Mouse (Mus musculus): ENCODE results near the gene Olfr1493-ps1. TPM values are rescaled to one million over a fixed set of nuclear protein-coding genes. Genes with fewer than 3 reads are reported as not detected.

Olfr1493-ps1 gene
- not detected in 2 replicates for polyA plus RNA-seq (2012)

DNA sequence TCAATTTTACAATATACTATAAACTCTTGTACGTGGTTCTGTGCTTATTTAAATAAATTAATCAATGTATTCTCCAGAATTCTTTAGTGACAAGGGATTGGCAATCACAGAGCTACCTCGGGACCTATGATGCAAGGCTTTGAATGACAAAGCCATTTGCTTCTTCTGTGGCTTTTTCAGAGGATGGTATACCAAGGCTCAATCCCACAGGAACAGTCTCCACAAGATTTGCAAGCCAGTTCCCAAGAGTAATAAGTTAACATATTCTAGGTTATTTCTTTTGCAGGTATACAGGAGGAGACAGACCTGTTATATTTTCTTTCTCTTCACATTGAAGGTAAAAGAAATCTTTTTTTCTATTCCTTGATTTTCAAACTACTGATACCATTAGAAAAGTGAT, at the start of gene Olfr1493-ps1:
Olfr1493-ps1 (plus strand) TSS at position 301 of the 400 bp plus-strand sequence.
- TF ChIP-seq GATA1 (IDR thresholded peaks at IDR 0.05; ENCODE audit: low read length) = no peak

GRCm38 (mm10) chr19:13696968-13697367, 26.1 kb upstream of the Olfr1493-ps1 start, which contains the start of gene Olfr1491:
Olfr1491 (plus strand) TSS chr19:13697268.
- TF ChIP-seq GATA1 (IDR thresholded peaks at IDR 0.05; ENCODE audit: low read length) = no peak

GRCm38 (mm10) chr19:13739428-13739827, 16.4 kb downstream of the Olfr1493-ps1 start, which contains the start of gene Olfr1494:
Olfr1494 (plus strand) TSS chr19:13739728.
- no peak for TF ChIP-seq GATA1 (IDR thresholded peaks at IDR 0.05; ENCODE audit: low read length)

- no peak for TF ChIP-seq GATA1 (IDR thresholded peaks at IDR 0.05; ENCODE audit: low read length)
Observed at GRCm38 (mm10) chr19:13749366-13749765, 26.3 kb downstream of the Olfr1493-ps1 start.

GRCm38 (mm10) chr19:13764306-13764705, 41.2 kb downstream of the Olfr1493-ps1 start, which contains the start of gene Olfr1495:
Olfr1495 (plus strand) TSS chr19:13764606.
- no peak for TF ChIP-seq GATA1 (IDR thresholded peaks at IDR 0.05; ENCODE audit: low read length)

DNA sequence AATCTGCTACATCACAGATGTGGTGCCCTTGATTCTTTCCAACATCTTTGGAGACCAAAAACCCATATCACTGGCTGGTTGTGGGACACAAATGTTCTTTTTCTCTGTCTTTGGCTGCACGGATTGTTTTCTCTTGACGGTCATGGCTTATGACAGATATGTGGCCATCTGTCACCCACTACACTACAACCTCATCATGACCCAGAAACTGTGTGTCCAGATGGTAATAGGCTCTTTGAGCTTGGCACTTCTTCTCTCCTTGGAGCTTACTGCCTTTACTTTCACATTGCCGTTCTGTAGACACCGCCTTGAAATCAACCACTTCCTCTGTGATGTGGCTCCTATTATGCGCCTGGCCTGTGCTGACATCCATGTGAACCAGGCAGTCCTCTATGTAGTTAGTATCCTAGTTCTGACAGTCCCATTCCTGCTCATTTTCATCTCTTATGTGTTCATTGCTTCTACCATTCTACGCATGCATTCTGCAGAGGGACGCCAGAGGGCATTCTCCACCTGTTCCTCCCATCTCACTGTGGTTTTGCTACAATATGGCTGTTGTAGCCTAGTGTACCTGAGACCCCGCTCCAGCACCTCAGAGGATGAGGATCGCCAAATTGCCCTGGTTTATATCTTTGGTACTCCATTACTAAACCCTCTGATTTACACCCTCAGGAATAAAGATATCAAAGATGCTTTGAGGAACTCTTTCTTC, 45.6 kb downstream of the Olfr1493-ps1 start:
- no peak for TF ChIP-seq GATA1 (IDR thresholded peaks at IDR 0.05; ENCODE audit: low read length)

DNA sequence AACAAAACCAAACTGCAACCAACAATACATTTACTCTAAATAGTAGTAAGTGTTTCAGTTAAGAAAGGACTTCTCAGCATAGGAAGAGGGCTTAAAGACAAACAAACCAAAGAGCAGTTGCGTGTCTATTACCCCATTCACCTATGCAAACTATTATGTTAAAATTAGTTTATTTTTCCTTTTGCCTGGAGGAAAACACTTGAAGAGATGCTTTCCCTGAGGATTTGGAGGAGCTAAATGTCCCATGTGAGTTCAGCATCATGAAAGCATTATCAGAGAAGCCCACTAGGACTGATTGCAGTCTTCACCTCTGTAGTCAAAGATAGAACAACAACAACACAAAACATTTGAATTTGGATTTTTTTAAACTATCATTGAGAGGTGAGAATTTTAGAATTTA, 54.5 kb downstream of the Olfr1493-ps1 start, which contains the start of gene Olfr1496:
Olfr1496 (plus strand) TSS at position 301 of the 400 bp plus-strand sequence.
- no peak for TF ChIP-seq GATA1 (IDR thresholded peaks at IDR 0.05; ENCODE audit: low read length)

Other genes starting within 250 kb of the Olfr1493-ps1 start
- not detected in 2 replicates for gene Olfr1475, start 243.1 kb upstream of the Olfr1493-ps1 start, polyA plus RNA-seq (2012)
- gene Olfr1477, start 222.7 kb upstream of the Olfr1493-ps1 start, polyA plus RNA-seq (2012) = not detected in 2 replicates
- not detected in 2 replicates for gene Olfr1480, start 195.4 kb upstream of the Olfr1493-ps1 start, polyA plus RNA-seq (2012)
- gene Olfr1484, start 139.8 kb upstream of the Olfr1493-ps1 start, polyA plus RNA-seq (2012) = not detected in 2 replicates
- gene Olfr1487, start 105.9 kb upstream of the Olfr1493-ps1 start, polyA plus RNA-seq (2012) = not detected in 2 replicates
- gene Olfr1489, start 91.7 kb upstream of the Olfr1493-ps1 start, polyA plus RNA-seq (2012) = not detected in 2 replicates
- gene Olfr1490, start 72.2 kb upstream of the Olfr1493-ps1 start, polyA plus RNA-seq (2012) = not detected in 2 replicates
- not detected in 2 replicates for gene Olfr1491, start 26.0 kb upstream of the Olfr1493-ps1 start, polyA plus RNA-seq (2012)
- not detected in 2 replicates for gene Olfr1494, start 16.4 kb downstream of the Olfr1493-ps1 start, polyA plus RNA-seq (2012)
- not detected in 2 replicates for gene Olfr1495, start 41.3 kb downstream of the Olfr1493-ps1 start, polyA plus RNA-seq (2012)
- not detected in 2 replicates for gene Olfr1496, start 54.6 kb downstream of the Olfr1493-ps1 start, polyA plus RNA-seq (2012)
- gene Olfr1497, start 74.9 kb downstream of the Olfr1493-ps1 start, polyA plus RNA-seq (2012) = not detected in 2 replicates
- gene Olfr1499, start 96.2 kb downstream of the Olfr1493-ps1 start, polyA plus RNA-seq (2012) = not detected in 2 replicates
- not detected in 2 replicates for gene Olfr1500, start 107.2 kb downstream of the Olfr1493-ps1 start, polyA plus RNA-seq (2012)
- gene Olfr1501, start 127.4 kb downstream of the Olfr1493-ps1 start, polyA plus RNA-seq (2012) = not detected in 2 replicates
- gene Olfr1502, start 138.5 kb downstream of the Olfr1493-ps1 start, polyA plus RNA-seq (2012) = not detected in 2 replicates
- gene Olfr1504, start 174.7 kb downstream of the Olfr1493-ps1 start, polyA plus RNA-seq (2012) = not detected in 2 replicates
- not detected in 2 replicates for gene Olfr1505, start 190.3 kb downstream of the Olfr1493-ps1 start, polyA plus RNA-seq (2012)